Mouse (Mus musculus) embryo, embryonic 10 days (tissue): ENCODE results near the gene Slc6a6.

Source experiments
- DNase-seq: peaks from one replicate; pipeline ENCODE4 v3.0.0-alpha.2; 2015; ENCODE audit warnings: low spot score

Slc6a6 gene

DNA sequence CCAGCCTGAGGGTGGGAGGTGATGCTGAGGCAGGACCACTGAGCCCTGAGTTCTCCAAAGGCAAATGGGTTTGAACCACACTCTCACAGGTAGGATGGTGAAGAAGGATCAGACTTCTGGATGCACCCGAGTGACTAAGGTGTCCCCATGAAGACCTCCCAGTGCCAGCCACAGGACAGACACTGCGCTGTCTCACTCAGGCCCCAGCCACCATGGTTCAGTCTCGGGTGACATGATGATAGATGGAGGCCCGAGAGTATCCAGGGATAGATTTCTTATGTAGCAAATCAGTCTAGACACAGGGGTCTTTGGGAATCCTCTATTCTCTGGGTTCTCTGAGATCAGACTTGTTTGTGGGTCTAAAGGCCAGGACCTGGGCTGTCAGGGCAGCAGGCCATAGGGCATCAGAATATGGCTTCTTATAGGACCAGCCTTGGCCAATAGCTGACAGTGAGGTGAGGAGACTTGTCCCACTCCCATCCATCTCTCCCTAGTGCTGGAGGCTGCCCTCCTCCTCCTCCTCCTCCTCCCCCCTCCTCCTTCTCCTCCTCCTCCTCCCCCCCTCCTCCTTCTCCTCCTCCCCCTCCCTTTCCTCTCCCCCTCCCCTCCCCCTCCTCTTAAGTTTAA lies 36.8 kb downstream of the Slc6a6 start:
- DNase-seq, result peak; percentile 68

DNA sequence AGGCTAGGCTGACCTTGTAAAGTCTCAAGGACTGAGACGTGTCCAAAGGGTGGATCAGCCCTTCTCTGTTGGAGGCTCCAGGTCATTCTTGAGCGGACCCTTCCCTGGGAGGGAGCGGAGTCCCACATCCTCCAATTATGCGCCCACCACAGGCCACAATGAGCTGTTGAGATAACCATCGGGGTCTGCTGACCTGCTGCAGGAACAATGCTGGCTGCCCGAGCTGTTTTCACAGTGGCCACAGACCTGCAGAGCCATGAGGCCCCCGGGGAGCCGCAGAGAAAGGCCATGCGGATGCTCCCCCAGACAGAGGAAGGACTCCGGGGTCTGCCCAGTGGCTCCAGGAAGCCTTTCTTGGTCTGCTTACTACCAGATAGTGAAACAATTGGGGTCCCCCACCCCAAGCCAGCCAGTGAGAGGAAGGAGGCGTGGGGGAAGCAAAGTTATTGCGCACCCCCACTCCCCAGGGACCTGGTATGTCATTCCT lies 37.4 kb downstream of the Slc6a6 start:
- peak; percentile 64 for DNase-seq

DNA sequence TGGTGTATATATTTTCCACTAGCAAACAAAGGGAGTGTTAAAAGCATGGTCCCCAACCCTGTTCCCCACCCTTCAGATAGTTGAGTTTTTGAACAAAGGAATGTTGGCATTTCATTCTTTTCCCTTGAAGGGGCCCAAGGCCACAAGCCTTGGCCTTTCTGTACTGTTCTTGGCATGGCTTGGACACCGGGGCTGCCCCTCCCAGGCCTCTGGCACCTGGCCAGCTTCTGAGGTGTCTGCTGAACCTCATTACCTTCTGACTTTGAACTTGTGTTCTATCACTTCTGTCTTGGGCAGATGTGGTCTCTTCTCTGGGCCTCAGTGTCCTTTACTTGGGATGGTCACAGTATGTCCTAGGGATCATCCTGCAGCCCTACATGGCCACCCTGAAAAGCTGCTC lies 43.5 kb downstream of the Slc6a6 start:
- DNase-seq, result no peak

DNA sequence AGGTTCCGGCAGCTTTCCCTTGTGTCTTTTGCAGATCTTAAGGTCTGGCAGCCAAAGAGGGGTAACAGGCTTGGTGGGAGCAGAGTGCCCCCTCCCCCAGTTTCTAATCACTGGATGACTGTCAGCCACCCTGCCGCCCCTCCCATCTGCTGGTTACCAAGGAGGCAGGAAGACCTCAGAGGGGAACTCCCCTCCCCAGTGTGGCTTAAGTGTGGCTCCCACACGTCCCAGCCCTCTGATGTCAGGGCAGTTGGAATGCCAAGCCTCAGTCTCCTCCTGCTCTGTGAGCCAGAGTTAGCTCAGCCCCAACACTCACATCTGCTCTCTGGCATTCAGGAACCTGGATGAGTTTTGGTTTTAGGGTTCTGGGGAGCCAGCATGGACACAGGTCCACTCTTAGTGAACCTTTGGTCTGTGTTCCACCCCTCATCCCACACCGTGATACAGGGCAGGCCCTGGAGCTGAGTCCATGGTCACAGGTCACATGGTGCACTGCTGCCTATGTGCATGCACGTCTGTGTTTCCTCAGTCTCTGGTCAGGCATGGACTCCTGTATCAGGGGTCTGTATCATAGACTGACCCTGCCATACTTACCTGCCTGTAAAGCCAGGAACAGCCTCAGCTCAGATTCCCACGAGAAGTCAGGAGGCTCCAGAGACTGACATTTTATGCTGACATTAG lies 45.2 kb downstream of the Slc6a6 start:
- DNase-seq, result peak; percentile 32

DNA sequence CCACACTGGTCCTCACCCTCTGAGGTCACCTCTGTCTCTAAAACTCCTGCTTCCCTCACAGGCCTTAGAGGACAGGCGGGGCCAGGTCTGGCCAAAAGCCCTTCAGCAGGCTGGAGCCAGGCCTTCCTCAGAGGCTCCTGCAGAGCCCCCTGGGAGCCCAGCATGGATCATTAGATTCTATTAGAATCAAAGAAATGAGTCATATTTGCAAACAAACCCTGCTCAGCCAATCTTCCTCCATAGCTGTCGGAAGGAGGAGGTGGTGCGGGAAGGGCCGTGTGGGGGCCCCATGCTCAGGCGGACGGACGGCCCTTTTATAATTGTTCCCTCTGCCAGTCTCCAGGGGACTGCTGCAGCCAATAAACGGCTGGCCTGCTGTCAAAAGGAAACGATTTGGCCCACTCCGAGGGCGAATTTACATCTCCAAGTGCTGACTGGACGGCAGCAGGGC lies 45.8 kb downstream of the Slc6a6 start:
- DNase-seq, result peak; percentile 65

DNA sequence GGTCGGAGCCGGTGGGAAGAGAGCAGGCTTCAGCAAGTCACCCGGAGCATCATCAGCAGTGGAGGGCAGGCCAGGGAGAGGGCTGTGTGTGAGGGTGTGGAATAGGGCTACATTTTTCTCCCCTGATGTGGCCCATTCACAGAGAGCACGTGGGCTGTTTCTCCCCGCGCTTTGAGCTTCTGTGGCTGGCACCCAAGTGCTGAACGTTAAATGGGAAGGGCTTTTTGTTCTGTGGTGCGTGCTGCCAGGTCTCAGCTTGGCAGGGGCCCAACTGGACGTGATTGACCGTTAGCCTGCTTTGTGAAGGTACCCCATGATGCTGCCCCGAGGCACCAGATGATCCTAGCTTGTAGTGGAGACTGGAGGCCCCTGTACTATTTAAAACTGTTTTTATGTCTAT lies 48.3 kb downstream of the Slc6a6 start:
- no peak for DNase-seq

DNA sequence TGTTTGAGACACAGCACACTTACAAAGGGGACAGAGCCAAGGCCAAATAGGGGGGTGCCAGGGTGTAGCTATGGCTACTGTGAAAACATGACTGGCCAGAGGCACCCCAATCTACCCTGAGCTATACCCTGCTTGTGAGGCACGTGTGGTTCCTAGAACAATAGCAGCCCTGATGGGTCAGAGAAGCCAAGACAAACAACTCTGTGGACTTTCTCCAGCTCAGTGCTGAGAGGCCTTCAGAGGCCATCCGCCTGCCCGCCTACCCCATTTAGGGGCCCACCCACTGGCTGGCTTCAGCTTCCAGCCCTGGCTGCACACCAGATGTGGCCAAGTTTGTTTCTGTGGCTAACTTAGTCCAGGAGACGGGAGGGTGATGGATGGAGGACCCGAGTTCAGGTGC lies 52.6 kb downstream of the Slc6a6 start:
- peak; percentile 28 for DNase-seq

DNA sequence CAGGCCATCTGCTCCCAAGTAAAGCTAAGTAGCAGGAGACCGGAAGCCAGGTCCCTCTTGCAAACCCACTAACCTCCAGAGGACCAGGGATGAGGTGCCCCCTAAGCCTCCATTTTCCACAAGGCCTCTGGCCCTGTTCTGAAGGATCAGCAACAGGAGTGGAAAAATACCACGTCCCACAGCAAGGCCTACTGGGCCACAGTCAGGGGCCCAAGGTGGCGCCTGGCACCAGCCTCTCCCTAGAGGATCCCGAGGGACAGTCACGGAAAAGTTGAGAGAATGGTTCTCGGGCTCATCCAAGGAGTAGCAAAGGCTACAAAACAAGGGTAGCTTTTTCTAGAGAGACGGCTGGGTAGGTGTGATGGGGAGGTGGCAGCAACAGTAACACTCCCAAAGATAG lies 53.6 kb downstream of the Slc6a6 start:
- no peak for DNase-seq

DNA sequence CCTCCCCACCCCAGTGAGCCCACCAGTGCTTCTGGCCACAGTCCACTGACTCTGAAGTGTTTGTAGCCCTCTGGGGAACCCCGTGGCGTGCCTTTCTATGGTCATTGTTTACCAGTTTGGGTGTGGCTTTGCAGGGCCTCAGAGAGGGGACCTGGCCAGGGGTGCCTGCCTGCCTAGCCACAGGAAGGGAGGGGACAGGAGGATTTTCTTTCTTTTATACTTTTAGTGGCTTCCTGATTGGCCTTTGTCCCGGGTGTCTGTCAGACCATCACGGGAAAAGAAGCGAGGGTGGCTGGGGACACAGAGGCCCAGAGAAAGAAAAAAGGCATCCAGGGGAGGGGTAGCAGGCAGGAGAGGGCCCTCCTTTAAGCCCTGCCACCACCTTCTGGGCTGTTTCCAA lies 54.2 kb downstream of the Slc6a6 start:
- no peak for DNase-seq

DNA sequence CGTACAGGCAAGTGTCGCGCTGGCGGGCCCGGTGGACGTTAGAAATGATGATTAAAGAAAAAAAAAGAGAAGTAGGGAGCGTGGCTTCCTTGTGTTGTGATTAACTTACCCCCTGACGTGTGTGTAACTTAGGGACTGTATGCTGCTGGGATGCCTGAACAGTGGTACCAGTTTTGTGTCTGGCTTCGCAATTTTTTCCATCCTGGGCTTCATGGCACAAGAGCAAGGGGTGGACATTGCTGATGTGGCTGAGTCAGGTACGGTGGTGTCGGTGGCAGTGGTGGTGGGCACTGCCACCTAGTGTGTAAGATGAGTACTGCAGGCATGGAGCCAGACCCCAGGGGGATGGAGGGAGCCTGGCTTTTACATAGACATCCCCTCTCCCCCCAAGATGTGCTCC lies 57.2 kb downstream of the Slc6a6 start:
- peak; percentile 80 for DNase-seq

DNA sequence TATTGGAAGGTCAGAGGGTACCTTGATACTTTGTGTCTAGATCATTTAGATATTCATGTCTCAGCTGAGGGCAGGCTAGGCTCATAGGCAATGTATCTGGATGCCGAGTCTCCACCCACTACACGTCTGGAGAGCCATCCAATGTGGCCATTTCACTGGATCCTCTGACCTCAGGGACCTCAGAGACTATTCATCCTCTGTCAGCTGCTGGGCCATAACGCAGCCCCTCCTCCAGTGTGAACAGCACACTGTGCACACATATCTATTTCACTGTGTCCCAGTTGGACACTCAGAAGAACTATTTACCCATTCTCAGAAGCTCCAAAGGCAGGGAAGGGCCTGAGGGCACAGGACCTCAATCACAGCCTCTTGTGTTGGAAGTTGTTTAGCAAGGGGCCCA lies 58.6 kb downstream of the Slc6a6 start:
- DNase-seq, result no peak

DNA sequence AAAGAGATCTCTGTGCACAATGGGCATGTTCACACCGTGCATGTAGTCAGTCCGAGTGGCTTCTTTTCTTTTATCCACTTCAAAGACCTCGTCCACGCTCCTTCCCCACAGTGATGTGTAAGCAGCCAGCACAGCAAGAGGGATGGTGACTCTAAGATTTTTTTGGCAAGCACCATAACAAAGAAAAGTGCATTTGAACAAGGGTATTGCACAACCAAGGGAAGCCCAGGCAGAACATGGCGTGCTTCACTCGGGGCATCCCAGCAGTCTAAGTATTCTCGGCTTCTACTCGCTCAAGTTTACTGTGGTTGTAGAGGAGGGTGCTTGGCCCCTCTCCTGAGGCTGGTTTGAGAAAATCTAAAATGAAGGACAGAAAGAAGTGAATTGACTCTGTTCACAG lies 59.1 kb downstream of the Slc6a6 start:
- no peak for DNase-seq

DNA sequence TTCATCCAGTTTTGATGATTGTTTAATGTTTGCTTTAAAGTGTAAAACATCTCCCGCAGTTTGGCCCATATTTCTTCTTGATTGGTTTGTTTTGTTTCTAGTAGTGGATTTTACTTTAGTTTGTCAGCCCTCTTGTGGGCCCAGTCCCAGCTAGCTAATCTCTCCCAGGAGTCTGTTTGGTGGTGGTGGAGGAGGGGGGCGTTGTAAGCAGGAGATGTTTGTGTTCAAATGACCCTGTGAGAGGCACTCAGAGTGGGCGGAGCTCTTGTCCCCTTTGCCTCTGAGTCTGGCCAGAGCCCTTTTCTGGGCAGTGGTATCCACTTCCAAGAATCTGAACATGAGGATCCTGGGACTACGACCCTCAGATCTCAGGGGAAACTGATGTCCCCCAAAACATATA lies 60.0 kb downstream of the Slc6a6 start:
- DNase-seq, result no peak

DNA sequence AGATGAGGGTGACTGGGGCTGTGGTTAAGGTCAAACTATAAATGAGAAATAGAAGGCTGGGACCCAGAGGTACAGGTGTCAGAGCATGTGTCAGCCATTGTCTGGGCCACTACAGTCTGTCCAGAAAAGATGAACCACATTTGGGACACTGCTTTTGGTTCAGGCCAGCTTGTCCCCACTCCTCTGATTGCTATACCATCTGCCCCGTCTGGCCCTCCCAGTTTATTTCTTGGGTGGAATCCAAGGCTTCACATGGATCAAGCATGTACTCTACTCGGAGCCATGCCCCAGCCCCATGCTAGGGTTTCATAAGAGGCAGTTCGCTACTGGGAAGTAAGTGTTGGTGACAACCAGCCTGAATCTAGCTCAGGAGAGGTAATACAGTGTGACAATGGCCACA lies 61.4 kb downstream of the Slc6a6 start:
- DNase-seq, result no peak

DNA sequence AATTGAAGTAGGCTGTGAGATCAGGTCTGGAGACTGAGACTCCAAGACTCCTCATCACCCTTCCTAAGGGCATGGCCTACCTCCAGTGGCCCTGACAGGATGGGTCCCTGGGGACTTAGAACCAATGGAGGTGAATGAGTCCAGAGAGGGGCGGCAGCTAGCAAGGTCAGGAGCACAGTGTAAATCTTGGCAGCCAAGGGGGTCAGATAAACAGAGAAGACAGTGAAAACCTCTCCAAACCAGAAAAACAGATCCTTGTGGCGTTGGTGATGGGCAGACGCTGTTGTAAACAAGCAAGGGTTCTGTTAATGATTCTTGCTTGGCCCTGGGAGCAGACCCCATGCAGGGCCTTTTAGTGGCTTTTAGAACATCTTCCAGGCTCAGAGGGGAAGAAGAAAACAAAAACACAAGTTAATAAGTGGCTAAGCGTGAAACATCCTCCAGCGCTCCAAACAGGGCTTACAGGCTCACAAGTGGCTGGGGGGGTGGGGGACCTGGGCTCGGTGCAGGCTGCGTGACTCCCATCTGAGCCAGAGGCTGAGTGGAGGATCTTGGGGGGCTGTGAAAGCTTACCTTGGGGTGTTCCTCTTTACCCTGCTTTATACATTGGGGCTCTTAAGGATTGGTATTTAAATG lies 62.2 kb downstream of the Slc6a6 start:
- DNase-seq, result no peak

DNA sequence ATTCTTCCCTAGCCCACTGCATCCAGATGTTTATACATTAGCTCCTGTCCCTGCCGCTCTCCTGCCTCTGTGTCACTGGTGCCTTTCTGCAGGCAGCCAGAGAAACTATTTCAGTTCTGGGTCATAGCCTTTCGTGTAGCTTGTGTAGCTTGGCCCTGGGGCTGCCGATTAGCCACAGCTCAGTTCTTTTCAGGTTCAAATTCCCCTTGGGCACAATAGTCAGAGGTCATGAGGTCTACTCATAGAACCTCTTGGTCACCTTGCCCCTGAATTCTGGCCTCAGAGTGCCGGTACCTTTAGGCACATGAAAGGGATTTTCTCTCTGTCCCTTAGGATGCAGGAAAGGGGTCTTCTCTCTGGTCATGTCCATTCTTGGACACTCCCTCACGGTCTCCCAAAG lies 62.9 kb downstream of the Slc6a6 start:
- no peak for DNase-seq

DNA sequence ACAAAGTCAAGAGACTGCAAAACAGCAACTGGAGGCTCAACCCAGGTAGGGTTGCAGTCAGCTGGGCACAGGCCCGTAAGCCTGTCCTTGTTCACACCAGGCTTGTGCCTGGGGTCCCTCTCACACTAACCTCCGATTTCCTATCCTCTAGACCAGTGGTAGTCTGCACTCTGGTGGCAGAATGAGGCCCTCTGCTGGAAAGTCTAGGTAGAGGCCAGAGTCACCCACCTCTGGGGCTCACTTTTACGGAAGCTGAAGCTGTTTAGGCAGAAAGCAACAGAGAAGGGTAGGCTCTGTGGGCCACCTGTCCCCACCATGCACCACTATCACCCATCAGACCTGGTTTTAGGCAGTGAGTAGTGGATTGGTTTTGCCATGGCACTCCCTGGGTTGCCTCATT lies 67.1 kb downstream of the Slc6a6 start:
- no peak for DNase-seq

DNA sequence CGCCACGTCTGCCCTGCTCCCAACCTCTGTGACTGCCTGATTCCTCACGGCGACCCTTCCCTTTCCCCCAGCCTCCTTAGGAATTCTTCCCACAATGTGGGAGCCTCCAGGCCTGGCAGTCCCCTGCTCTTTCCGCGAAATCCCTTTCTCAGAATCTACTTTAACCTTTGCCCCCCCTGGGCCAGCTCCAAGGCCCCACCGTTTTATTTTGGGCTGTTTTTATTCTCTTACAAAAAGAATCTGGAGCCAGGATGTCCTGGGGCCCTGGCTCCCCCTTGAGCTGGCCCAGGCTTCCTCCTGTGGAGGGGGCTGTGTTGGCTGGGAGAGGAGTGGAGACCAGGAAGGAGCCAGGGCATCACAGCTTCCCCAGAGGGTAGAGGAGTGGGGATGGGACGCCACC lies 69.0 kb downstream of the Slc6a6 start:
- no peak for DNase-seq

DNA sequence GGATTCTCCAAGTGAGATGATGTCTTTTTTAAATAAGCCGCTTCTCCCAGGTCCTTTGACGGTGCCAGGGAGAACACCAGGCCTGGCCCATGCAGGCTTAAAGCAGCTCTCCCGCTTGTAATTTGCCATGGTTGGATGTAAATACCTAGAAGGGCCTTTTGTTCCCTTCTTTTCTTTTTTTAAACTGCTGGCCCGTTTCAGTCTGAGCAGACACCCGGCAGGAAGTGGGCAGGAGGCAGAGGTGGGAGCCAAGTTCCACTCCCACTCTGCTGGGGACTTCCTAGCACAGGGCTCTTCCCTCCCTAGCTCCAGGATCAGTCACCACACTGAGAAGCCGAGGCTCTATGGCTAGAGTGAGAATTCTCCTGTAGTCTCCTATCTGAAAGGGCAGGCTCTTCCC lies 70.2 kb downstream of the Slc6a6 start:
- DNase-seq, result no peak

DNA sequence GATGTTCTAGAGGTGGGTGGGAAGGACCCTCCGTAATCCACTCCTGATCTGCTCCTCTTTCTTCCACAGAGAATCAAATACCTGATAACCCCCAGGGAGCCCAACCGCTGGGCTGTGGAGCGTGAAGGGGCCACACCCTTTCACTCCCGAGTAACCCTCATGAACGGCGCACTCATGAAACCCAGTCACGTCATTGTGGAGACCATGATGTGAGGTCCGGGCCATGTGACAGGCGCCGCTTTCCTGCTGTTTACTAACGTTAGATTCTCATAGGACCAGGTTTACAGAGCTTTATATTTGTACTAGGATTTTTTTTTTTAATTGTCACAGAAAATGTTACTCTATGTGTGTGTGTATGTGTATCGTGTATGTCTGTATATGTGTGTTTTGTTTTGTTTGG lies 71.0 kb downstream of the Slc6a6 start:
- no peak for DNase-seq

DNA sequence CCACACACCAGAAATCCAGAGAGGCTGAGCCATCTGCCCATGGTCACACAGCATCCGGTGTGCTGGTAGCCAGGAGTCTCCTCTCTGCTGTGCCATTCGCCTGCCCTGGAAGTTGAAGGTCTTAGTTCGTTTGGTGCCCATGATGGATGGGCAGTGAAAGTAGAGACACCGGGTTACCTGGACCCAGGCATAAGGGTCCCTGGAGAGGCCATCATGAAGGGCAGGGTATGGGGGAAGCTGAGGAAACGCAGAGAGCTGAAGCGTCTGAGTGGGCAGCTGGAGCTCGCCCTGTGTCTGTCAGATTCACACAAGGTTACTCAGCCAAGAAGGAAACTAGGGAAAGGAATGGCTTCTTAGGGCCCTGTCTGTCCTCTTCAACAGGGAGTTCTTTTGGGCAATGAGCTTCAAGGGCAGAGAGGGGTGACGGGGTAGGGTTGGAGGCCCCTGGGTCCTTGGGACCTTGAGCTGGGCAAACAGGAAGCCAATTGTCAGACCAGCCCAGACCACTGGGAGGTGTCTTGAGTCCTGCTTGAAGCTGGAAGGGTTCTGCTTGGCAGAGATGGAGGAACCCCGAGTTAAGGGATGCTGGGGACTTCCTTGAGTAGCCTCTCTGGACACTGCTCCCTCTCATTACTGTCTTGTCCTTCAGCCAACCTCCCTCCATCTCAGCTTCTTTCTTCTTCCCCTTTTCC lies 78.3 kb downstream of the Slc6a6 start:
- DNase-seq, result no peak

DNA sequence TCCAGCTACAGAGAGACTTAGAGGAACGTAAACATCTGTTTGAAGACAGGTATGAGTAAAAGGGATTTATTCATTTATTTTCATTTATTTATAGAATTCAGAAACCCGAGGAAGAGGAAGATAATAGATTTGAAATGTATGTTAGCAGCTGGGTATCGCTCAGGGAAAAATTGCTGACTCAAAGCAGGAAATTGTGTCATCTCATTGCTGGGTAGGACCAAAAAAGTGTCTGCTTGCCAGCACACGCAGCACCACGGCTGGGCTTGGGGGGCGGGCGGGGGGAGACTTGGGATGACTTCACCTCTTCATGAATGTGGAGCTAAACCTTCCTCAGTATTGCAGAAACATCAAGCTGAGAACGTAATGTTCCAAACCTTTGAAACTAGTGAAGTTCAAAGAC lies 83.7 kb downstream of the Slc6a6 start:
- DNase-seq, result no peak

DNA sequence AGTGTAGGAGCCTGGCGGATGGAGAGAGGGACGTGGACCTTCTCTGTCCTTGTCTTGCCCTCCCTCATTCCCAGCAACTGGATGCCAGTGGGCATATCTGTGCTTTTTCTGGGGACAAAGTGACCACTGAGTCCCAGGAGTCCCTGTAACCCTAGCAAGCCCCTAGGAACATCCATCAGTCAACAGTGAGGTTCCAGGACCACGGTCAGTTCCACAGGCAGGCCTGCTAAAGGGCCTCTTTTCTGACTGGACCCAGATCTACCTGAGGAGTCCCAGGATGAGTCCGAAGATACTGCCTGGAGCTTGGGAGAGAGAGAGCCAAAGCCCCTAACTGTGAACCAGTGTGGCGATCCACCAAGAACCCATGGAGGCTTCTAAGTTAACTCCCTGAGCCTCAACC lies 90.1 kb downstream of the Slc6a6 start:
- peak; percentile 36 for DNase-seq
